Mouse (Mus musculus) liver, postnatal 0 days (tissue): ENCODE results near the gene Nectin2.

Experiments used
- CTCF ChIP-seq: sonication (generic); IDR thresholded peaks from 2 replicates; pipeline ENCODE4 v1.5.1; 2016; ENCODE audit warnings: antibody characterized with exemption, low read depth
- EP300 ChIP-seq: IDR thresholded peaks from 2 replicates; pipeline ENCODE4 v1.6.1; 2016; ENCODE audit warnings: antibody characterized with exemption, low read depth, mild to moderate bottlenecking

GRCm38 (mm10) chr7:19705271-19705670 lies 45.0 kb downstream of the Nectin2 start:
- TF ChIP-seq CTCF (no peak), EP300 (no peak)
